Mouse (Mus musculus): Measurements from ENCODE around the gene Jph4. TPM values are rescaled to one million over a fixed set of nuclear protein-coding genes. Genes with fewer than 3 reads are reported as not detected.

Jph4 gene
- polyA plus RNA-seq (2012; ENCODE audit: insufficient read depth, insufficient read length, missing spikeins): not detected in 2 replicates

GRCm38 (mm10) chr14:55116425-55117200, at the start of gene Jph4:
Gene Jph4 (minus strand): TSS chr14:55116935.
- Histone ChIP-seq H3K4me3 (ENCODE audit: insufficient read depth, low read depth, low read length) (no peak within 1 kb of the TSS), H3K27ac (replicated peaks; ENCODE audit: low read depth, low read length) (no peak within 1 kb of the TSS), H3K4me1 (ENCODE audit: control insufficient read depth, insufficient read depth, insufficient read length, low read length) (0 out of 2 replicates have a peak, but pooled peaks cover 2% of the 10 kb centered on the region)

DNA sequence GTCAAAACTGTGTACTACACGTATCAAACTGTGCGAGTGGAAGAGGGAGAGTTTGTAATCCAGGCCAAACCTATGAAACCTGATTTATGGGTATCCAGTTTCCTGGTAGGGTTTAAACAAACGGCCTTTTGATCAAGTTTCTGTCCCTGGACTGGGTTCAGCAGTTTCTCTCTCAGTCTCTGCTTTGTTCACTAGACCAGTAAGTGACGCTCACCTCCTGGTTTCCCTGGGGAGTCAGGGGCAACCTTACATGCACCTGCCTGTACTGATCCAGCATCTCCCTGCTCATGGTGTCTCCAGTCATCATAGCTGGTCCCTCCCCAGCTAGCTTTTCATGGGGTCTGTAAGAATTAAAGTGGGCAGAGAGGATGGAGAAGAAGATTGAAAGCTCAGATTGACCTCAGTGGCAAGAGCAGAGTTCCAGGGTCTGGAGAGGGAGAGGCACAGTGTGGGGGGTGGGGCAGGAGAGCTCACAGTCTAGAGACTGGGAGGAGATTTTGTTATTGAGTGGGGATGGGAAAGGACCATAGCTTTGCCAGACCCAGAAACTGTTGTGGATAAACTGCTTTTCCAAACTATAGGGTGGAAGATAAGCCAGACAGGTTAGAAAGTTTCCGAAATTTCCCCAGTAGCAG, 47.6 kb upstream of the Jph4 start:
- Histone ChIP-seq H3K4me3 (ENCODE audit: insufficient read depth, low read depth, low read length) (no peak overlapping the region), H3K27ac (replicated peaks; ENCODE audit: low read depth, low read length) (no peak overlapping the region)

DNA sequence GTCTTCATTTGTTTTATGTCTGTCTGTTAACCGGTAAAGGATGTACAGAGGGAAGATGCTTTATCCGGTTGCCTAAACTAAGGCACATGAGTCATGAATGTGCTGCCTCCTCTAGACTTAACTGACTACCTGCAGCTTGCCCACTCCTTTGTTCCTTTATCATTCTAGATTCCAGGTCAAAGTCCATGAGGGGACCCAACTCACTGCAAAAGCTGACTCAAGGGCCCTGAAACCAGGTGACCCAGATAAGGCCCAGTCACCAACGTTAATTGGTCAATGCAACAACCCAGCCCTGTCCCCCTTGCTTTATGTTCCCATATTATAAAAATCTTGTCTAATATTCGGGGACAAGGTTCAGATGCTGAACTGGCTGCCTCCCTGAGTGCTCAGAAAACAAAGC, 45.4 kb upstream of the Jph4 start:
- Histone ChIP-seq H3K4me3 (ENCODE audit: insufficient read depth, low read depth, low read length) (no peak overlapping the region), H3K4me1 (ENCODE audit: control insufficient read depth, insufficient read depth, insufficient read length, low read length) (no peaks in the 10 kb centered on the region), H3K27ac (replicated peaks; ENCODE audit: low read depth, low read length) (no peak overlapping the region)

More for the DNA sequence above, 47.6 kb upstream of the Jph4 start:
- H3K4me1 ChIP-seq (ENCODE audit: control insufficient read depth, insufficient read depth, insufficient read length, low read length): no peaks in the 10 kb centered on the region

GRCm38 (mm10) chr14:55161098-55161634, 44.4 kb upstream of the Jph4 start:
- no peak overlapping the region for H3K4me3 ChIP-seq (ENCODE audit: insufficient read depth, low read depth, low read length)
- no peak overlapping the region for H3K27ac ChIP-seq (replicated peaks; ENCODE audit: low read depth, low read length)

GRCm38 (mm10) chr14:55160251-55161071, 43.7 kb upstream of the Jph4 start:
- no peaks in the 10 kb centered on the region for H3K4me1 ChIP-seq (ENCODE audit: control insufficient read depth, insufficient read depth, insufficient read length, low read length)
- no peak overlapping the region for H3K27ac ChIP-seq (replicated peaks; ENCODE audit: low read depth, low read length)
- no peak overlapping the region for H3K4me3 ChIP-seq (ENCODE audit: insufficient read depth, low read depth, low read length)

More at GRCm38 (mm10) chr14:55161098-55161634, 44.4 kb upstream of the Jph4 start:
- no peaks in the 10 kb centered on the region for H3K4me1 ChIP-seq (ENCODE audit: control insufficient read depth, insufficient read depth, insufficient read length, low read length)

GRCm38 (mm10) chr14:55157322-55158065, 40.8 kb upstream of the Jph4 start:
- Histone ChIP-seq H3K4me1 (ENCODE audit: control insufficient read depth, insufficient read depth, insufficient read length, low read length) (no peaks in the 10 kb centered on the region), H3K27ac (replicated peaks; ENCODE audit: low read depth, low read length) (no peak overlapping the region), H3K4me3 (ENCODE audit: insufficient read depth, low read depth, low read length) (no peak overlapping the region)

GRCm38 (mm10) chr14:55152951-55153481, 36.3 kb upstream of the Jph4 start:
- Histone ChIP-seq H3K27ac (replicated peaks; ENCODE audit: low read depth, low read length) (no peak overlapping the region), H3K4me3 (ENCODE audit: insufficient read depth, low read depth, low read length) (no peak overlapping the region), H3K4me1 (ENCODE audit: control insufficient read depth, insufficient read depth, insufficient read length, low read length) (no peaks in the 10 kb centered on the region)

DNA sequence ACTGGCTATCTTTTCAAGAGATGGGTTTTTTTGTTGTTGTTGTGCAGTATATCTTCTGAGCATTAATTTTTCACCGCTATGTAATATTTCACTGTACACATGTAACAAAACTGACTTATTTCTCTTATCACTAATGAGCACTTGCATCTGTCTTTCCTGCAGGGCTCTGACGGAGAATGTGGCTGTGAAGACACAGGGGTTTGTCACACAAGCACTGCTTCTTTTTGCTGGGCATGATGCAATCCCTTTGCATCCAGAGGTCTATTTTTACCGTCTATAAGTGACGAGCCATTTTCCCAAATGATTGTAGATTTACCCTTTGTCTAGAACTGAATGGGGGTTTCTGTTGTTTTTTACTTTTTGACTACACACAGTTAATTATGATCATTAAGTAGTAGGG, 35.4 kb upstream of the Jph4 start:
- Histone ChIP-seq H3K4me3 (ENCODE audit: insufficient read depth, low read depth, low read length) (no peak overlapping the region), H3K27ac (replicated peaks; ENCODE audit: low read depth, low read length) (no peak overlapping the region), H3K4me1 (ENCODE audit: control insufficient read depth, insufficient read depth, insufficient read length, low read length) (no peaks in the 10 kb centered on the region)

GRCm38 (mm10) chr14:55150985-55151384, 34.2 kb upstream of the Jph4 start:
- H3K27ac ChIP-seq (replicated peaks; ENCODE audit: low read depth, low read length): no peak overlapping the region
- H3K4me3 ChIP-seq (ENCODE audit: insufficient read depth, low read depth, low read length): no peak overlapping the region
- no peaks in the 10 kb centered on the region for H3K4me1 ChIP-seq (ENCODE audit: control insufficient read depth, insufficient read depth, insufficient read length, low read length)

- no peaks in the 10 kb centered on the region for H3K4me1 ChIP-seq (ENCODE audit: control insufficient read depth, insufficient read depth, insufficient read length, low read length)
- H3K4me3 ChIP-seq (ENCODE audit: insufficient read depth, low read depth, low read length): no peak overlapping the region
- H3K27ac ChIP-seq (replicated peaks; ENCODE audit: low read depth, low read length): no peak overlapping the region
Observed at GRCm38 (mm10) chr14:55149041-55149440, 32.3 kb upstream of the Jph4 start.

DNA sequence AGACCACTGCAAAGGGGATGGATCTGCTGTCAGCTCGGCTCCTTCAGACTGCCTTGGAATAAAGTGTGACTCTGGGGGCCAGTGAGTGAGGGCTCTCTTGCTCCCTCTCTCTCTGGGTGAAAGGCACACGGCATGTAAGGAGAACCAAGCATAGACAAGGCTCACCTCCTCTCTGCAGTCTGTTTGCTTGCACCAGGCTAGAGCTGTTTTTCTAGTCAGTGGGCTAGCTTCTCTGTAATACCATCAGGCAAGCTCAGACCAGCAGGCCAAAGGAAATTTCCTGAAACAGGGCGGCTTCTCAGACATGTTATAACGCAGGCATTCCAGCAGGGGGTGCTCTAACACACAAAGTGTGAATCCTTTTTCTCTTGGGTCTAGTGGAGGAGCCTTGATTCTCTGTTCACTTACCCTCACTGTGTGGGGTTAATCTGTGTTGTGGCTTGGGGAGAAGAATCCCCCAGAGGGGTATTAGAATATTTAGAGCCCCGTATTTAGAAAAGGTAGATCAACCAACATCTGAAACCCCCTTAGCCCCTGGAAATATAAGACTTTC, 31.7 kb upstream of the Jph4 start:
- H3K4me3 ChIP-seq (ENCODE audit: insufficient read depth, low read depth, low read length): no peak overlapping the region
- no peak overlapping the region for H3K27ac ChIP-seq (replicated peaks; ENCODE audit: low read depth, low read length)
- no peaks in the 10 kb centered on the region for H3K4me1 ChIP-seq (ENCODE audit: control insufficient read depth, insufficient read depth, insufficient read length, low read length)

- no peaks in the 10 kb centered on the region for H3K4me1 ChIP-seq (ENCODE audit: control insufficient read depth, insufficient read depth, insufficient read length, low read length)
- peak overlapping the region; percentile 60 for H3K27ac ChIP-seq (replicated peaks; ENCODE audit: low read depth, low read length)
- H3K4me3 ChIP-seq (ENCODE audit: insufficient read depth, low read depth, low read length): no peak overlapping the region
Observed at GRCm38 (mm10) chr14:55146829-55147401, 30.2 kb upstream of the Jph4 start.

DNA sequence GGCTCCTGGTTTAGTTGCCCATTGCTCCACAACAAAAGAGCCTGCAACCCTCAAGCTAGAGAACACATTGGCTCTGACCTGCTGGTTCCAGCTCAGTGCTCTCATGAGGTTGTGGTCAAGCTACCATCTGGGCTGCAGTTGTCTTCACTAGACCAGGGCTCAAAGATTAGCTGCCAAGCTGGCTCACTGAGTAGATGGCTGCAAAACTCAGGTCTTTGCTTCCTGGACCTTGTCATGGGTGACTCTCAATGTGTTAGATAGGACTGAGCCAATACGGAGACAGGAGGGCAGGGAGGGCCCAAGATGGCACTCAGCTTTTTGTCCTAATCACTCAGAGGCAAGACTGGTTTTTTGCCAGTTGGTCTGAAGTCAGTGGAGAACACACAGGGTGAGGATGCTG, 29.6 kb upstream of the Jph4 start:
- H3K4me3 ChIP-seq (ENCODE audit: insufficient read depth, low read depth, low read length): no peak overlapping the region
- no peaks in the 10 kb centered on the region for H3K4me1 ChIP-seq (ENCODE audit: control insufficient read depth, insufficient read depth, insufficient read length, low read length)
- H3K27ac ChIP-seq (replicated peaks; ENCODE audit: low read depth, low read length): peak overlapping the region; percentile 46

GRCm38 (mm10) chr14:55139313-55139712, 22.6 kb upstream of the Jph4 start:
- no peak overlapping the region for H3K27ac ChIP-seq (replicated peaks; ENCODE audit: low read depth, low read length)
- no peaks in the 10 kb centered on the region for H3K4me1 ChIP-seq (ENCODE audit: control insufficient read depth, insufficient read depth, insufficient read length, low read length)
- no peak overlapping the region for H3K4me3 ChIP-seq (ENCODE audit: insufficient read depth, low read depth, low read length)

Data from brown adipose tissue, adult 24 weeks (tissue).